Mouse (Mus musculus) kidney, postnatal 0 days (tissue): ENCODE results near the gene Ankrd17. TPM values are rescaled to one million over a fixed set of nuclear protein-coding genes. Genes with fewer than 3 reads are reported as not detected.
A peak's percentile ranks its signal among the peaks of the same experiment; 100 is the strongest.

Experiments used
- ATAC-seq: fragments of 200-750 bp; cut with Nextera tagmentation; replicated peaks from 2 replicates; pipeline ENCODE4 v1.8.0; 2017; ENCODE audit warnings: low read depth, moderate number of reproducible peaks, moderate TSS enrichment, moderate library complexity; ENCODE audit not compliant: low FRiP score
- DNase-seq: peaks from one replicate; pipeline ENCODE4 v3.0.0-alpha.2; 2016; ENCODE audit warnings: low spot score
- H3K27ac ChIP-seq: fragments of 300-500 bp; sonication (generic); 2 replicates; pipeline ENCODE4 v1.5.1; 2014; ENCODE audit warnings: mild to moderate bottlenecking
- H3K27me3 ChIP-seq: fragments of 300-500 bp; sonication (generic); 2 replicates; pipeline ENCODE4 v1.6.1; 2014; ENCODE audit warnings: low read length, mixed read lengths; ENCODE audit not compliant: insufficient read depth
- H3K36me3 ChIP-seq: fragments of 300-500 bp; sonication (generic); 2 replicates; pipeline ENCODE4 v1.6.1; 2014; ENCODE audit warnings: low read length, mixed read lengths; ENCODE audit not compliant: insufficient read depth
- H3K4me1 ChIP-seq: fragments of 300-500 bp; sonication (generic); replicated peaks from 2 replicates; pipeline ENCODE4 v1.6.1; 2014; ENCODE audit warnings: antibody characterized with exemption, low read length, mixed read lengths; ENCODE audit not compliant: insufficient read depth
- H3K4me2 ChIP-seq: fragments of 300-500 bp; sonication (generic); 2 replicates; pipeline ENCODE4 v1.6.1; 2014; ENCODE audit warnings: mild to moderate bottlenecking, low read length, moderate library complexity, mixed read lengths
- H3K4me3 ChIP-seq: fragments of 300-500 bp; sonication (generic); replicated peaks from 2 replicates; pipeline ENCODE4 v1.5.1; 2014; ENCODE audit warnings: low read depth, low read length
- H3K9ac ChIP-seq: fragments of 300-500 bp; sonication (generic); 2 replicates; pipeline ENCODE4 v1.6.1; 2014; ENCODE audit warnings: low read depth, low read length
- H3K9me3 ChIP-seq: fragments of 300-500 bp; sonication (generic); replicated peaks from 2 replicates; pipeline ENCODE4 v1.6.1; 2016; ENCODE audit warnings: low read length, inconsistent platforms, mixed read lengths
- CTCF ChIP-seq: IDR thresholded peaks from 2 replicates; pipeline ENCODE4 v1.5.1; 2016; ENCODE audit warnings: antibody characterized with exemption, low read depth, mild to moderate bottlenecking, moderate library complexity
- WGBS: fragments of 180-500 bp; shearing (Covaris S2); extraction: QIAGEN DNeasy Blood & Tissue Kit; methylation state at CpG from one replicate; pipeline ENCODE4 v1.1.7; 2014; 5-methylcytosine and 5-hydroxymethylcytosine counted together
- polyA plus RNA-seq: library from polyadenylated mRNA; unstranded; fragments of >200 nt; fragmentation: Nextera tagmentation; extraction: Ambion mirVana; gene quantifications from 2 replicates; pipeline ENCODE4 v1.2.1, GENCODE M21; 2015

The Ankrd17 gene
- polyA plus RNA-seq, 1 experiment from 2014 or later: 23.2 TPM

- no peak for ATAC-seq
- 1% methylated on average over 6 of the region's 6 CpGs for WGBS
These were observed 1.9 kb downstream of the Ankrd17 start for GRCm38 (mm10) chr5:90364526-90364925.

GRCm38 (mm10) chr5:90355824-90356223, 10.6 kb downstream of the Ankrd17 start:
- no peaks in the 10 kb centered on the region for H3K9me3 ChIP-seq
- 0 out of 2 replicates have a peak, but pooled peaks cover 2% of the 10 kb centered on the region for H3K36me3 ChIP-seq
- DNase-seq (no peak), ATAC-seq (no peak)
- no peak overlapping the region for H3K4me2 ChIP-seq
- no peak for TF ChIP-seq CTCF
- H3K9ac ChIP-seq: no peak overlapping the region
- no peak overlapping the region for H3K4me3 ChIP-seq
- no peaks in the 10 kb centered on the region for H3K4me1 ChIP-seq
- H3K27me3 ChIP-seq: no peaks in the 10 kb centered on the region
- WGBS: 85% methylated on average over 3 of the region's 3 CpGs
- H3K27ac ChIP-seq: no peak overlapping the region

More at GRCm38 (mm10) chr5:90364526-90364925, 1.9 kb downstream of the Ankrd17 start:
- Histone ChIP-seq H3K27me3 (no peaks in the 10 kb centered on the region), H3K4me2 (peak overlapping the region; percentile 77), H3K27ac (0 out of 2 replicates have a peak overlapping the region, but pooled peaks have one; percentile 99), H3K4me3 (peak overlapping the region; percentile 97), H3K4me1 (peaks cover 8% of the 10 kb centered on the region; the same call in 1 of the 2 replicates), H3K36me3 (0 out of 2 replicates have a peak, but pooled peaks cover 2% of the 10 kb centered on the region), H3K9ac (peak overlapping the region; percentile 99), H3K9me3 (no peaks in the 10 kb centered on the region)
- peak; percentile 87 for DNase-seq
- TF ChIP-seq CTCF: peak; percentile 79

- Histone ChIP-seq H3K9me3 (no peaks in the 10 kb centered on the region), H3K9ac (no peak overlapping the region), H3K27ac (no peak overlapping the region), H3K36me3 (no peaks in the 10 kb centered on the region), H3K4me2 (no peak overlapping the region), H3K4me1 (no peaks in the 10 kb centered on the region), H3K4me3 (no peak overlapping the region), H3K27me3 (no peaks in the 10 kb centered on the region)
- 92% methylated on average over 4 of the region's 4 CpGs for WGBS
- TF ChIP-seq CTCF: no peak
- DNase-seq (no peak), ATAC-seq (no peak)
These were observed 12.6 kb downstream of the Ankrd17 start for GRCm38 (mm10) chr5:90353552-90354317.

GRCm38 (mm10) chr5:90346877-90347276, 19.5 kb downstream of the Ankrd17 start:
- Histone ChIP-seq H3K36me3 (no peaks in the 10 kb centered on the region), H3K9me3 (no peaks in the 10 kb centered on the region), H3K9ac (no peak overlapping the region), H3K4me1 (no peaks in the 10 kb centered on the region), H3K4me3 (no peak overlapping the region), H3K27me3 (no peaks in the 10 kb centered on the region), H3K27ac (no peak overlapping the region), H3K4me2 (no peak overlapping the region)
- DNase-seq (no peak), ATAC-seq (no peak)
- WGBS: 92% methylated on average over 3 of the region's 3 CpGs
- no peak for TF ChIP-seq CTCF

GRCm38 (mm10) chr5:90340847-90341246, 25.5 kb downstream of the Ankrd17 start:
- Histone ChIP-seq H3K36me3 (no peaks in the 10 kb centered on the region), H3K27me3 (no peaks in the 10 kb centered on the region), H3K4me2 (no peak overlapping the region), H3K4me3 (no peak overlapping the region), H3K27ac (no peak overlapping the region), H3K9me3 (no peaks in the 10 kb centered on the region), H3K4me1 (no peaks in the 10 kb centered on the region), H3K9ac (no peak overlapping the region)
- ATAC-seq (no peak), DNase-seq (no peak)
- no peak for TF ChIP-seq CTCF
- 77% methylated on average over 4 of the region's 4 CpGs for WGBS

GRCm38 (mm10) chr5:90339953-90340343, 26.4 kb downstream of the Ankrd17 start:
- Histone ChIP-seq H3K4me2 (peak overlapping the region; percentile 36), H3K9ac (no peak overlapping the region), H3K36me3 (no peaks in the 10 kb centered on the region), H3K27me3 (no peaks in the 10 kb centered on the region), H3K4me1 (no peaks in the 10 kb centered on the region), H3K27ac (peak overlapping the region; percentile 37; the same call in 1 of the 2 replicates), H3K4me3 (no peak overlapping the region), H3K9me3 (no peaks in the 10 kb centered on the region)
- DNase-seq (no peak), ATAC-seq (no peak)
- 95% methylated on average over 1 of the region's 1 CpGs for WGBS
- TF ChIP-seq CTCF: no peak
